Mouse (Mus musculus) hindbrain, postnatal 0 days (tissue): ENCODE results near the gene Trpm3. TPM values are rescaled to one million over a fixed set of nuclear protein-coding genes. Genes with fewer than 3 reads are reported as not detected.

Experiments used
- ATAC-seq: fragments of 200-750 bp; cut with Nextera tagmentation; 2 replicates; pipeline ENCODE4 v1.8.0; 2017; ENCODE audit warnings: mild to moderate bottlenecking, moderate TSS enrichment, moderate library complexity
- DNase-seq: peaks from one replicate; pipeline ENCODE4 v3.0.0-alpha.2; 2015; ENCODE audit warnings: low spot score
- H3K27ac ChIP-seq: fragments of 300-500 bp; sonication (generic); 2 replicates; pipeline ENCODE4 v1.5.1; 2014; ENCODE audit warnings: mild to moderate bottlenecking
- H3K27me3 ChIP-seq: fragments of 300-500 bp; sonication (generic); 2 replicates; pipeline ENCODE4 v1.6.1; 2014; ENCODE audit warnings: low read length, mixed read lengths; ENCODE audit not compliant: insufficient read depth
- H3K36me3 ChIP-seq: fragments of 300-500 bp; sonication (generic); 2 replicates; pipeline ENCODE4 v1.6.1; 2014; ENCODE audit warnings: low read length, mixed read lengths; ENCODE audit not compliant: insufficient read depth
- H3K4me1 ChIP-seq: fragments of 300-500 bp; sonication (generic); 2 replicates; pipeline ENCODE4 v1.6.1; 2014; ENCODE audit warnings: antibody characterized with exemption, low read length, mixed read lengths; ENCODE audit not compliant: insufficient read depth
- H3K4me2 ChIP-seq: fragments of 300-500 bp; sonication (generic); 2 replicates; pipeline ENCODE4 v1.6.1; 2014; ENCODE audit warnings: low read depth, mild to moderate bottlenecking, low read length, moderate library complexity, mixed read lengths
- H3K4me3 ChIP-seq: fragments of 300-500 bp; sonication (generic); 2 replicates; pipeline ENCODE4 v1.5.1; 2014; ENCODE audit warnings: low read length
- H3K9ac ChIP-seq: fragments of 300-500 bp; sonication (generic); replicated peaks from 2 replicates; pipeline ENCODE4 v1.6.1; 2014; ENCODE audit warnings: mild to moderate bottlenecking, low read length, moderate library complexity, mixed read lengths
- H3K9me3 ChIP-seq: fragments of 300-500 bp; sonication (generic); 2 replicates; pipeline ENCODE4 v1.6.1; 2016; ENCODE audit warnings: low read length, mixed read lengths
- CTCF ChIP-seq: IDR thresholded peaks from 2 replicates; pipeline ENCODE4 v1.5.1; 2016; ENCODE audit warnings: antibody characterized with exemption, control low read depth, low read depth
- WGBS: fragments of 180-500 bp; shearing (Covaris S2); extraction: QIAGEN DNeasy Blood & Tissue Kit; methylation state at CpG from one replicate; pipeline ENCODE4 v1.1.7; 2014; 5-methylcytosine and 5-hydroxymethylcytosine counted together
- polyA plus RNA-seq: library from polyadenylated mRNA; unstranded; fragments of >200 nt; fragmentation: Nextera tagmentation; extraction: Ambion mirVana; gene quantifications from 2 replicates; pipeline ENCODE4 v1.2.1, GENCODE M21; 2015
- total RNA-seq: library from RNA; depleted of rRNA; stranded (reverse); fragments of >200 nt; gene quantifications from 2 replicates; pipeline ENCODE4 v1.2.3, GENCODE M21; 2014

Trpm3 gene
- total and polyA plus RNA-seq, 2 experiments from 2014 or later: 44.1 to 63.5 TPM

GRCm38 (mm10) chr19:22754071-22754470 lies 615.2 kb downstream of the Trpm3 start:
- Histone ChIP-seq H3K4me2 (no peak overlapping the region), H3K27ac (no peak overlapping the region), H3K4me3 (no peak overlapping the region), H3K9ac (no peak overlapping the region), H3K36me3 (no peaks in the 10 kb centered on the region), H3K9me3 (no peaks in the 10 kb centered on the region), H3K4me1 (peaks cover 3% of the 10 kb centered on the region; the same call in 1 of the 2 replicates), H3K27me3 (no peaks in the 10 kb centered on the region)
- ATAC-seq: no peak
- DNase-seq: no peak
- TF ChIP-seq CTCF: no peak
- 74% methylated on average over 10 of the region's 10 CpGs for whole genome bisulfite sequencing

- Histone ChIP-seq H3K9ac (no peak overlapping the region), H3K9me3 (no peaks in the 10 kb centered on the region), H3K4me1 (peaks cover 3% of the 10 kb centered on the region; the same call in 1 of the 2 replicates), H3K4me2 (no peak overlapping the region), H3K27me3 (no peaks in the 10 kb centered on the region), H3K27ac (no peak overlapping the region), H3K4me3 (no peak overlapping the region), H3K36me3 (no peaks in the 10 kb centered on the region)
- 62% methylated on average over 8 of the region's 8 CpGs for WGBS
- no peak for TF ChIP-seq CTCF
- ATAC-seq (no peak), DNase-seq (no peak)
Measured at GRCm38 (mm10) chr19:22754498-22754897, 615.7 kb downstream of the Trpm3 start.

- WGBS: 85% methylated on average over 2 of the region's 2 CpGs
- Histone ChIP-seq H3K4me3 (no peak overlapping the region), H3K4me2 (no peak overlapping the region), H3K36me3 (no peaks in the 10 kb centered on the region), H3K27ac (no peak overlapping the region), H3K27me3 (no peaks in the 10 kb centered on the region), H3K9ac (no peak overlapping the region), H3K4me1 (peaks cover 2% of the 10 kb centered on the region; the same call in 1 of the 2 replicates), H3K9me3 (no peaks in the 10 kb centered on the region)
- ATAC-seq (no peak), DNase-seq (no peak)
- TF ChIP-seq CTCF: no peak
Measured at GRCm38 (mm10) chr19:22758496-22758895, 619.6 kb downstream of the Trpm3 start.

- TF ChIP-seq CTCF: no peak
- no peak for DNase-seq
- H3K4me1 ChIP-seq: no peaks in the 10 kb centered on the region
- no peak overlapping the region for H3K4me3 ChIP-seq
- no peaks in the 10 kb centered on the region for H3K27me3 ChIP-seq
- H3K27ac ChIP-seq: no peak overlapping the region
- no peaks in the 10 kb centered on the region for H3K36me3 ChIP-seq
- 65% methylated on average over 3 of the region's 3 CpGs for WGBS
- no peak overlapping the region for H3K9ac ChIP-seq
- no peaks in the 10 kb centered on the region for H3K9me3 ChIP-seq
- 0 out of 2 replicates have a peak, but pooled peaks have one; percentile 35 for ATAC-seq
- H3K4me2 ChIP-seq: no peak overlapping the region
Measured at GRCm38 (mm10) chr19:22768242-22768641, 629.4 kb downstream of the Trpm3 start.

GRCm38 (mm10) chr19:22775191-22775695 lies 636.4 kb downstream of the Trpm3 start:
- WGBS: 82% methylated on average over 3 of the region's 3 CpGs
- Histone ChIP-seq H3K9ac (no peak overlapping the region), H3K27ac (no peak overlapping the region), H3K4me3 (no peak overlapping the region), H3K4me1 (no peaks in the 10 kb centered on the region), H3K4me2 (no peak overlapping the region), H3K9me3 (no peaks in the 10 kb centered on the region), H3K27me3 (no peaks in the 10 kb centered on the region), H3K36me3 (no peaks in the 10 kb centered on the region)
- ATAC-seq: no peak
- DNase-seq: no peak
- no peak for TF ChIP-seq CTCF

- DNase-seq (no peak), ATAC-seq (no peak)
- Histone ChIP-seq H3K4me2 (no peak overlapping the region), H3K4me1 (no peaks in the 10 kb centered on the region), H3K9ac (no peak overlapping the region), H3K27me3 (no peaks in the 10 kb centered on the region), H3K4me3 (no peak overlapping the region), H3K9me3 (no peaks in the 10 kb centered on the region), H3K27ac (no peak overlapping the region), H3K36me3 (no peaks in the 10 kb centered on the region)
- TF ChIP-seq CTCF: no peak
- 74% methylated on average over 7 of the region's 7 CpGs for whole genome bisulfite sequencing
Measured at GRCm38 (mm10) chr19:22780192-22780843, 641.5 kb downstream of the Trpm3 start.

- Histone ChIP-seq H3K27ac (no peak overlapping the region), H3K36me3 (no peaks in the 10 kb centered on the region), H3K9me3 (no peaks in the 10 kb centered on the region), H3K4me2 (no peak overlapping the region), H3K27me3 (no peaks in the 10 kb centered on the region), H3K4me1 (no peaks in the 10 kb centered on the region), H3K9ac (no peak overlapping the region), H3K4me3 (no peak overlapping the region)
- no peak for DNase-seq
- TF ChIP-seq CTCF: no peak
- ATAC-seq: no peak
Measured at GRCm38 (mm10) chr19:22781579-22781978, 642.7 kb downstream of the Trpm3 start.
